Mouse (Mus musculus) Muller cell, postnatal 12 days (primary cell): ENCODE data around the gene Safb.

Experiments
- DNase-seq: peaks from one replicate; pipeline ENCODE4 v3.0.0-alpha.2; 2015; ENCODE audit errors: inconsistent ontology term

The Safb gene

GRCm38 (mm10) chr17:56560131-56560530 lies 24.5 kb upstream of the Safb start:
- no peak for DNase-seq

- DNase-seq, result no peak
These were observed 22.8 kb upstream of the Safb start for GRCm38 (mm10) chr17:56561866-56562265.

- no peak for DNase-seq
These were observed 18.3 kb upstream of the Safb start for GRCm38 (mm10) chr17:56566293-56566692.

GRCm38 (mm10) chr17:56566918-56567317 lies 17.7 kb upstream of the Safb start:
- no peak for DNase-seq

GRCm38 (mm10) chr17:56567370-56567769 lies 17.3 kb upstream of the Safb start:
- no peak for DNase-seq

- no peak for DNase-seq
These were observed 14.3 kb upstream of the Safb start for GRCm38 (mm10) chr17:56570287-56570686.

GRCm38 (mm10) chr17:56572154-56572553 lies 12.5 kb upstream of the Safb start:
- no peak for DNase-seq

- no peak for DNase-seq
These were observed 11.7 kb upstream of the Safb start for GRCm38 (mm10) chr17:56572939-56573338.

- DNase-seq, result no peak
These were observed 1.6 kb upstream of the Safb start for GRCm38 (mm10) chr17:56583071-56583470.

GRCm38 (mm10) chr17:56583611-56584256 lies 891 bp upstream of the Safb start:
- DNase-seq, result no peak

- no peak for DNase-seq
These were observed 671 bp downstream of the Safb start for GRCm38 (mm10) chr17:56585171-56585821.

- DNase-seq, result no peak
These were observed 3.1 kb downstream of the Safb start for GRCm38 (mm10) chr17:56587773-56588172.

GRCm38 (mm10) chr17:56588921-56589320 lies 4.3 kb downstream of the Safb start:
- no peak for DNase-seq

- DNase-seq, result no peak
These were observed 7.9 kb downstream of the Safb start for GRCm38 (mm10) chr17:56592553-56592952.

GRCm38 (mm10) chr17:56593527-56594271 lies 9.1 kb downstream of the Safb start:
- no peak for DNase-seq

GRCm38 (mm10) chr17:56603186-56604069 lies 18.8 kb downstream of the Safb start:
- no peak for DNase-seq

GRCm38 (mm10) chr17:56604070-56604380 lies 19.4 kb downstream of the Safb start:
- DNase-seq, result no peak

- no peak for DNase-seq
These were observed 19.8 kb downstream of the Safb start for GRCm38 (mm10) chr17:56604422-56604821.

- DNase-seq, result no peak
These were observed 20.8 kb downstream of the Safb start for GRCm38 (mm10) chr17:56605431-56605830.

GRCm38 (mm10) chr17:56607521-56608062 lies 23.0 kb downstream of the Safb start:
- no peak for DNase-seq

- no peak for DNase-seq
These were observed 24.1 kb downstream of the Safb start for GRCm38 (mm10) chr17:56608699-56609098.
